Mouse (Mus musculus): ENCODE data around the gene Synj2.

The Synj2 gene

GRCm38 (mm10) chr17:5935680-5936079 is 5.4 kb upstream of the Synj2 start:
- no peak for DNase-seq (ENCODE audit: low spot score)

- no peak for DNase-seq (ENCODE audit: low spot score)
These were observed 4.8 kb upstream of the Synj2 start for GRCm38 (mm10) chr17:5936276-5936675.

DNA sequence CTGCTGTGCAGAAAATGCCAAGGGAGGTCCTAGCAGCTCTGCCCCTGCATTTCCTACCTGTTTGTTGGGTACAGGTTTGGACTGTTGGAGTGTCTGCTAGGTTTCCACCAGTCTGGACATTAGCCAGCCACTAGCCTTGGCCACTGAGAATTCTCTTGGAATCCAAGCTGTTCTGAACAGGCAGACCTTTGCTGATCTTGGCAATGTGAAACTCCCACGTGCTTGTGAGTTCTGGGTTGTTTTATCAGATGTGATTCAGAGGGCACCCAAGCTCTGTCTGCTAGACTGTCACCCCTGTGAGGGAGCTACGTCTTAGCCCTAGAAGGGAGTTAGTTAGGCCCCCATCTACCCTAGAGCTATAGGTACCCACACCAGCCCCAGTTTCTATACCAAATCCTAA is 3.6 kb upstream of the Synj2 start:
- no peak for DNase-seq (ENCODE audit: low spot score)

GRCm38 (mm10) chr17:5939871-5940270 is 1.2 kb upstream of the Synj2 start:
- no peak for DNase-seq (ENCODE audit: low spot score)

DNA sequence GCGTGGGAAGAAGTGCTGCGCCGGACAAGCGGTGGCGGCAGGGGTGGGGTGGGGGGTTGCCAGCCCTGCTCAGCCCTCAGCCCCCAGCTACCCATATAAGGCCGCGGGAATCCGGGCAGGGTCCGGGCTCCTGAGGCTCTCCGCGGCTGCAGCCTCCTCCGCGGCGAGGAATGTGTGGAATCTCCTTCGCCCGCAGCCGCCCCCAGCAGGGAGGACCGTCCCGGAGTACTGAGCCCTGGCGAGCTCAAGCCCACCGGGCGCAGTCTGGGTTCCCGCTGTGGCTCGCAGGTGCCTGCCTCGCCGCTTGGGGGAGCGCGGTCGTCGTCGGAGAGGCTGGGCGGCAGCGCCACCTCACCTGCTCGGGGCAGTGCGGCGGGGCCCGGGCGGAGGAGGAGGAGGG is 288 bp upstream of the Synj2 start:
- peak; percentile 86 for DNase-seq (ENCODE audit: low spot score)

DNA sequence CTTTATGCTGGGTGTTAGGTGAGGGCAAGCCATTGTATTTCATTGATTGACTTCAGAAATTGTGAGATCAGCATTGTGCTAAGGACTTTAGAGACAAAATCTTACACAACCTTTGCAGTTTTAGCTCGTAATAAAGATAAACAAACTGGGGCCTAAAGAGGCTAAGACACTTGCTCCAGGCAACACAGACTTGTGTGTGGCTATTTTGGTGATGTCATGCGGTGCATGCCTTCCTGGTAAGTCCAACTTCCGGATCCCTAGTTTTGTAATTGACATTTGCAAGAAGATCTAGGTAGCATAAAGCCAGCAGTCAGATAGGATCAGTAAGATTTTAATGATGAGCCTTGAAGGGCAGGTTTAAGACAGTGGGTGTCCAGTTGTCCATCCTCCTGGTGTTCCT is 1.1 kb downstream of the Synj2 start:
- DNase-seq (ENCODE audit: low spot score): no peak

GRCm38 (mm10) chr17:5943053-5943452 is 2.0 kb downstream of the Synj2 start:
- no peak for DNase-seq (ENCODE audit: low spot score)

- no peak for DNase-seq (ENCODE audit: low spot score)
These were observed 6.0 kb downstream of the Synj2 start for GRCm38 (mm10) chr17:5947039-5947438.

GRCm38 (mm10) chr17:5952455-5952854 is 11.4 kb downstream of the Synj2 start:
- no peak for DNase-seq (ENCODE audit: low spot score)

- no peak for DNase-seq (ENCODE audit: low spot score)
These were observed 15.4 kb downstream of the Synj2 start for GRCm38 (mm10) chr17:5956350-5957000.

GRCm38 (mm10) chr17:5957097-5957496 is 16.0 kb downstream of the Synj2 start:
- no peak for DNase-seq (ENCODE audit: low spot score)

GRCm38 (mm10) chr17:5958229-5958628 is 17.1 kb downstream of the Synj2 start:
- DNase-seq (ENCODE audit: low spot score): no peak

DNA sequence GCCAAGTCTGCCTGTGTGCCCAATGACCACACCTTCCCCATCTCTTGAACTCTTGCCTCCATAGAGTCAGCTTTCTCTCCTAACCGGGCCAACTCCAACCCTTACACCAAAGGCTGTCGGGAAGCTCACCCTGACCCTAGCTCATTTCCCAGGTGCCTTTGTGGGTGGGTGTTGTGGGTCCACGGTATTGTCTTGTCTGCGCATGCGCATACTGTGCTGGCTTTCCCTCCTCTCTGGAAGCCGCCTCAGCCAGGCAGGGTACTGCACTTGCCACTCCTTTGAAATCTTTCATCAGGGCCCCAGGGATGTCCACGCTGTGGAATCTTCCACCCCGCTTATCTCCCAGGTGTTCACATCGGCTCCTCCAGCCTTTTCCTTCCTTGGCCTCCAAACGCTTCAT is 17.6 kb downstream of the Synj2 start:
- no peak for DNase-seq (ENCODE audit: low spot score)

- no peak for DNase-seq (ENCODE audit: low spot score)
These were observed 18.0 kb downstream of the Synj2 start for GRCm38 (mm10) chr17:5959096-5959495.

GRCm38 (mm10) chr17:5959802-5960201 is 18.7 kb downstream of the Synj2 start:
- no peak for DNase-seq (ENCODE audit: low spot score)

DNA sequence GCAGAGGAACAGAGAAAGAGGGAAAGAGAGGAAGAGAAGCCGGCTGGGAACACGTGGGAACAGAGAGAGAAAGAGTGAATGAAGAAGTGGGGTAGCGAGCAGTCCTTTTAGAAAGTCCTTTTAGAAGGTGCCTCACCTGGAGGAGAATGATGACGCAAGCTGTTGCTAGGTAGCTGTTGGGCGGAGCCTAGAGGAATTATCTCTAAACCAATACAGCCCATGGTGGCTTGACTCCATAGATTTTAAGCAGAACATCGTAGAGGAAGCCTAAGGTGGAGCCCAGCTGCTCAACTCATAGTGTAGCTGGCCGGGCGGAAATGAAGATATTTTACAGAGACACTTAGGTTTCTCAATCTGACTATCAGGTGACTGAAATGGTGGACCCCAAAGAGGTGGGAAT is 22.7 kb downstream of the Synj2 start:
- DNase-seq (ENCODE audit: low spot score): no peak

DNA sequence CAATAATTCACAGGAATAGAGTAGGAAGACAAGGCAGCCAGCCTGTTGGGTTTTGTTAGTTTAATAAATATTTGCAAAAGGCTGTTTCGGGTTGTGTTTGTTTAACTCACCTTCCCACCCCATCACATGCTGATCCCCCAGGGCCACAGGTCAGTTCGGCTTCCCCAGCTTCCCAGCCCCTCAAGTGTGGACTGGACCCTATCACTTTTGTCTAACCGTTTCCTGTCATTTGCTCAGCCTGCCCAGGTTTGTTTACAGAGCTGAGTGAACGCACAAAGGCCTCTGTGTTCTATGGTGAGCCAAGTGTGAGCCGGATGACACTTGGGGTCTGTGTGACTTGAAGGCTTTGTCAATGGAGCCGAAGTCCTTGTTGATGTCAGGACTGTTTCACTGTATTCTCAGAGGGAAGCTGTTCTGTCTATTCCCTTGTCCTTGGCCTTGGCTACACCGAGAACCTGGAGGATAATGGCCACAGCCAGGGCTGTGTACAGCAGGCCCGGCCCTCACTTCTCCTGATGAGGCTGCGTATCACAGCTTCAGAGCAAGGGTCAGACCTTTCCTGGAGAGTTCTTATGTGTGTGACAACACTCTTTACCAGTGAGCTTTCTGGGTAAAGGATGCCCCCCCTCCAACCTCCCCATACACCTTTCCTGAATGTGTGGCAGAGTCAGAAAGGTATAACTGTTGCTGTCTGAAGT is 24.2 kb downstream of the Synj2 start:
- DNase-seq (ENCODE audit: low spot score): no peak

- no peak for DNase-seq (ENCODE audit: low spot score)
These were observed 25.6 kb downstream of the Synj2 start for GRCm38 (mm10) chr17:5966706-5967105.

- no peak for DNase-seq (ENCODE audit: low spot score)
These were observed 27.5 kb downstream of the Synj2 start for GRCm38 (mm10) chr17:5968562-5968961.

GRCm38 (mm10) chr17:5969246-5969645 is 28.2 kb downstream of the Synj2 start:
- no peak for DNase-seq (ENCODE audit: low spot score)

DNA sequence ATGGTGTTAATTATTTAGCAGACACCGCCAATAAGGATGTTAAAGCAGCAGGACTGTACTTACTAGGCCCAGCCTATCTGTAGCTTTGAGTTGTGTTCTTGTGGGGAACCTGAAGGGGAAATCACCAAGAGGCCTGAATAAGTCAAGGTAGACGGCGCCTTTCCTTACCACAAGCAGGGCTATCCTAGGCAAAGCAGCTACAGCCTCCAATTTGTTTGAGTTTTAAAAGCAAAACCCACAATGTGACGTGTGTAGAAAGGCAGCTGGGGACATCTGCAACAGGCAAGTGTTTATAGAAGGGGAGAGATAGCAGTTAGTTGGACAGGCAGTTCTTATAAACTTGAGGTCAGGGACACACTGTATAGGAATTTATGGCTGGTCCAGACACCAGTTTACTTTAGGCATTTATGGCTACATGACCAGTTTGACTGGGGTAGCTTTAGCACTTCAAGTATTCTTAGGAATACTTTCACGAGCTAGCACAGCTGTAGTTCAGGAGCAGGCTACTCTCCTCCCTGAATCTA is 29.3 kb downstream of the Synj2 start:
- no peak for DNase-seq (ENCODE audit: low spot score)

DNA sequence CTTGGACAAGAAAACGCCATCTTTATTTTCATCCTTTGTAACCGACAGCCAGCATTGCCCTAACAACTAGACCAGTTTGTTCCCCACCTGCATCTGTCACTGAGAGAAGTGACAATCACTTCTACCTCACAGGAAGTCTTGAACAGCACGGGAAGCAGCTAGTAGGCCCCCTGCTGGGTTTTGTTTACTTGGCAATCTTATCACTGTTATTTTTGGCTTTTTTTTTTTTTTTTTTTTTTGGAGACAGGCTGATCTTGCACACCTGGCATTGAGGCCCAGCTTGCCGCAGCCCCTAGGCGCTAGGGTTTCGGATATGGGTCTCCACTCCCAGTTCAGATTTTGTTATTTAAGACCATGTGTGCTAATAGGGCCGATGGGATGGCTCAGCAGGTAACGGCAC is 32.5 kb downstream of the Synj2 start:
- no peak for DNase-seq (ENCODE audit: low spot score)

GRCm38 (mm10) chr17:5975099-5975977 is 34.3 kb downstream of the Synj2 start:
- peak; percentile 81 for DNase-seq (ENCODE audit: low spot score)
